Mouse (Mus musculus) C2C12 (cell line): ENCODE results near the gene Zfp592.

Source experiments
- CEBPB ChIP-seq: IDR thresholded peaks from one replicate; pipeline ENCODE4 v1.6.1; 2011; ENCODE audit warnings: low read depth, mild to moderate bottlenecking, control low read depth, moderate library complexity
- CTCF ChIP-seq: IDR thresholded peaks from one replicate; pipeline ENCODE4 v1.5.1; 2011; ENCODE audit not compliant: control insufficient read depth, insufficient read depth, insufficient read length
- FOSL1 ChIP-seq: IDR thresholded peaks from one replicate; pipeline ENCODE4 v1.8.0; 2011; ENCODE audit warnings: mild to moderate bottlenecking, low read length; ENCODE audit not compliant: poor library complexity, insufficient read depth, severe bottlenecking
- MAX ChIP-seq: IDR thresholded peaks from one replicate; pipeline ENCODE4 v1.6.1; 2011; ENCODE audit warnings: mild to moderate bottlenecking, control low read depth
- MYOD1 ChIP-seq: IDR thresholded peaks from one replicate; pipeline ENCODE4 v1.6.1; 2011; ENCODE audit warnings: low read depth; ENCODE audit not compliant: control insufficient read depth, insufficient read length
- MYOG ChIP-seq: IDR thresholded peaks from one replicate; pipeline ENCODE4 v1.6.1; 2011; ENCODE audit not compliant: control insufficient read depth, insufficient read length; ENCODE audit errors: extremely low read depth
- USF1 ChIP-seq: IDR thresholded peaks from one replicate; pipeline ENCODE4 v1.6.1; 2011; ENCODE audit warnings: low read depth, mild to moderate bottlenecking, control low read depth, moderate library complexity

- TF ChIP-seq CTCF = no peak
- no peak for TF ChIP-seq MYOG
- TF ChIP-seq USF1 = no peak
- TF ChIP-seq FOSL1 = no peak
- TF ChIP-seq CEBPB = no peak
- TF ChIP-seq MAX = no peak
- TF ChIP-seq MYOD1 = peak; percentile 80
Observed at GRCm38 (mm10) chr7:81074546-81074945, 81.1 kb downstream of the Zfp592 start.
